Mouse (Mus musculus) midbrain, embryonic 12.5 days (tissue): ENCODE results near the gene Vipr1. TPM values are rescaled to one million over a fixed set of nuclear protein-coding genes. Genes with fewer than 3 reads are reported as not detected.

Experiments used
- ATAC-seq: fragments of 200-750 bp; cut with Nextera tagmentation; 2 replicates; pipeline ENCODE4 v1.8.0; 2017; ENCODE audit warnings: low read depth, moderate TSS enrichment, moderate library complexity; ENCODE audit not compliant: low FRiP score
- H3K27ac ChIP-seq: fragments of 300-500 bp; sonication (generic); replicated peaks from 2 replicates; pipeline ENCODE4 v1.5.1; 2016; ENCODE audit warnings: mild to moderate bottlenecking
- H3K27me3 ChIP-seq: fragments of 300-500 bp; sonication (generic); 2 replicates; pipeline ENCODE4 v1.6.1; 2016; ENCODE audit warnings: mild to moderate bottlenecking
- H3K36me3 ChIP-seq: fragments of 300-500 bp; sonication (generic); 2 replicates; pipeline ENCODE4 v1.6.1; 2016
- H3K4me1 ChIP-seq: fragments of 300-500 bp; sonication (generic); 2 replicates; pipeline ENCODE4 v1.6.1; 2016
- H3K4me2 ChIP-seq: fragments of 300-500 bp; sonication (generic); replicated peaks from 2 replicates; pipeline ENCODE4 v1.6.1; 2016; ENCODE audit warnings: mild to moderate bottlenecking, moderate library complexity
- H3K4me3 ChIP-seq: fragments of 300-500 bp; sonication (generic); 2 replicates; pipeline ENCODE4 v1.5.1; 2016; ENCODE audit warnings: mild to moderate bottlenecking
- H3K9ac ChIP-seq: fragments of 300-500 bp; sonication (generic); replicated peaks from 2 replicates; pipeline ENCODE4 v1.6.1; 2016; ENCODE audit warnings: mild to moderate bottlenecking, moderate library complexity
- H3K9me3 ChIP-seq: fragments of 300-500 bp; sonication (generic); 2 replicates; pipeline ENCODE4 v1.6.1; 2016; ENCODE audit warnings: mild to moderate bottlenecking
- WGBS: fragments of 180-500 bp; shearing (Covaris S2); methylation state at CpG from one replicate; pipeline ENCODE4 v1.1.7; 2016; 5-methylcytosine and 5-hydroxymethylcytosine counted together
- polyA plus RNA-seq: library from polyadenylated mRNA; unstranded; fragments of >200 nt; fragmentation: Nextera tagmentation; extraction: Ambion mirVana; gene quantifications from 2 replicates; pipeline ENCODE4 v1.2.1, GENCODE M21; 2016

The Vipr1 gene
- polyA plus RNA-seq, 1 experiment from 2014 or later, result 0.18 TPM

DNA sequence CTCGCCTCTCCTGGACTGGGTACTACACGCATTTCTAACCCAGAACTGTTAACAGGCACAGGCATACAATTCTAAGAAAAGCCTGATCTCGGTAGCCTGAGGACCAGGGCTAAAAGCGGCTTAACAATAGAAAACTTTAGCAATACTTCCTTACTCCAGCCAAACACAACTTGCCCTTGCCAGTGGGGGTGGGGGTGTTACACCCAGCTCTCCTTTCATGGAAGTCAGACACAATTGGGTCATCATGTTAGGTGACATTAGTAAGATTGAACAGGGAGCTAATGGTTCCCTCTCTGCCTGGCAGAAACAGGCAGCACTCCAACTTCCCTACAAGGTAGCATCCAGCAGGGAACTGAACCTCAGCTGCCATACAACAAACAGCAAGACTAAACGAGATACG lies 33.1 kb upstream of the Vipr1 start:
- Histone ChIP-seq H3K4me1 (no peaks in the 10 kb centered on the region), H3K36me3 (no peaks in the 10 kb centered on the region), H3K4me3 (no peak overlapping the region), H3K27me3 (peaks cover 2% of the 10 kb centered on the region; the same call in 1 of the 2 replicates), H3K9ac (no peak overlapping the region), H3K9me3 (no peaks in the 10 kb centered on the region), H3K27ac (no peak overlapping the region), H3K4me2 (no peak overlapping the region)
- 83% methylated on average over 6 of the region's 6 CpGs for WGBS
- ATAC-seq, result no peak

DNA sequence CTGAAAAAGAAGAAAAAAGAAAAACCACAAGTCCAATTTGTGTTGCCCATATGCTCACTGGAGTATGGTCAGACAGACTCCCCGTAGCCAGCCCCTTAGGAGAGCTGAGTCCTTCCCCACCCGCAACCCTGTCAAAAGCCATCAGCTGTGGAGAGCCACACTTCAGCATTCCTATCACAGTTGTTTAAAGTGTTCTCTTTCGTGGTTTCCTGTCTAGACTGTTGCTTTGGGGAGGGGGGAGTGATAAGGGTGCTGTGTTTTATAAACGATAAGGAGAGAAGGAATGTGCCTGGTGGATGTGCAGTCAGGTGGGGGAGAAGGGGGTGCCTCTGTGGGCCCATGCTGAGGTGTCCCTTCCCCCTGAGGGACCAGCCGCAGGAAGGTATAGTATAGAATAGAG lies 29.3 kb upstream of the Vipr1 start:
- no peak for ATAC-seq
- Histone ChIP-seq H3K27ac (no peak overlapping the region), H3K4me1 (no peaks in the 10 kb centered on the region), H3K9ac (no peak overlapping the region), H3K4me3 (no peak overlapping the region), H3K9me3 (no peaks in the 10 kb centered on the region), H3K4me2 (no peak overlapping the region), H3K27me3 (peaks cover 4% of the 10 kb centered on the region; the same call in 1 of the 2 replicates), H3K36me3 (no peaks in the 10 kb centered on the region)
- 79% methylated on average over 4 of the region's 5 CpGs for WGBS

GRCm38 (mm10) chr9:121614241-121614757 lies 28.2 kb upstream of the Vipr1 start:
- H3K27me3 ChIP-seq, result peaks cover 4% of the 10 kb centered on the region; the same call in 1 of the 2 replicates
- no peak for ATAC-seq

GRCm38 (mm10) chr9:121616471-121616870 lies 26.0 kb upstream of the Vipr1 start:
- 59% methylated on average over 3 of the region's 3 CpGs for WGBS
- Histone ChIP-seq H3K36me3 (no peaks in the 10 kb centered on the region), H3K27me3 (peaks cover 4% of the 10 kb centered on the region; the same call in 1 of the 2 replicates), H3K9ac (no peak overlapping the region), H3K4me3 (no peak overlapping the region), H3K27ac (no peak overlapping the region), H3K9me3 (no peaks in the 10 kb centered on the region), H3K4me1 (no peaks in the 10 kb centered on the region), H3K4me2 (no peak overlapping the region)
- no peak for ATAC-seq

More at GRCm38 (mm10) chr9:121614241-121614757, 28.2 kb upstream of the Vipr1 start:
- H3K27ac ChIP-seq, result no peak overlapping the region
- no peaks in the 10 kb centered on the region for H3K36me3 ChIP-seq
- H3K9ac ChIP-seq, result no peak overlapping the region
- no peaks in the 10 kb centered on the region for H3K9me3 ChIP-seq
- H3K4me3 ChIP-seq, result no peak overlapping the region
- no peak overlapping the region for H3K4me2 ChIP-seq
- no peaks in the 10 kb centered on the region for H3K4me1 ChIP-seq

GRCm38 (mm10) chr9:121619441-121619840 lies 23.1 kb upstream of the Vipr1 start:
- H3K27me3 ChIP-seq, result 0 out of 2 replicates have a peak, but pooled peaks cover 2% of the 10 kb centered on the region
- no peak for ATAC-seq
- no peaks in the 10 kb centered on the region for H3K9me3 ChIP-seq
- no peak overlapping the region for H3K4me2 ChIP-seq
- H3K9ac ChIP-seq, result no peak overlapping the region
- no peak overlapping the region for H3K4me3 ChIP-seq
- WGBS, result 50% methylated on average over 7 of the region's 7 CpGs
- no peak overlapping the region for H3K27ac ChIP-seq
- no peaks in the 10 kb centered on the region for H3K4me1 ChIP-seq
- H3K36me3 ChIP-seq, result no peaks in the 10 kb centered on the region

GRCm38 (mm10) chr9:121623235-121623634 lies 19.3 kb upstream of the Vipr1 start:
- no peaks in the 10 kb centered on the region for H3K36me3 ChIP-seq
- no peak overlapping the region for H3K4me3 ChIP-seq
- 80% methylated on average over 4 of the region's 4 CpGs for WGBS
- ATAC-seq, result no peak
- H3K9me3 ChIP-seq, result no peaks in the 10 kb centered on the region
- no peak overlapping the region for H3K4me2 ChIP-seq
- H3K27me3 ChIP-seq, result no peaks in the 10 kb centered on the region
- no peak overlapping the region for H3K9ac ChIP-seq
- H3K27ac ChIP-seq, result no peak overlapping the region
- H3K4me1 ChIP-seq, result no peaks in the 10 kb centered on the region

DNA sequence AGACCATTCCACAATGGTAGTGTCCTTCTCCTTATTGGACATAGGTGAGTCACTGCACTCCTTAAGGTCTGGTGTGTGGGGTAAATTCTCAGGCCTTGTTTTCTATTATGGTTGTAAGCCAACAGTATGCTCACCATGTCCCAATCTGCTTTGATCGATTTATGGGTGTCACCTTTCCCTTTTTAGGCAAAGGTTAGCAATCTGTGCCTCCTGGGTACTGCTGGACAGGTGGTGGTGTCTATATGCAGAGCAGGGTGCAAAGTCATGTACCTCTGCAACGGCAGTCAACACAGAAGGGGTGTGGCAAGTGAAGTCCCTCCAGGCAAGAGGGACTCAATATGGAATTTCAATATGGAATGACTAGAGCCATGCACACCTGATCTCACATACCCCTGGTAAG lies 17.6 kb upstream of the Vipr1 start:
- no peaks in the 10 kb centered on the region for H3K9me3 ChIP-seq
- no peak overlapping the region for H3K4me2 ChIP-seq
- no peak for ATAC-seq
- H3K36me3 ChIP-seq, result no peaks in the 10 kb centered on the region
- no peak overlapping the region for H3K4me3 ChIP-seq
- no peak overlapping the region for H3K27ac ChIP-seq
- H3K9ac ChIP-seq, result no peak overlapping the region
- no peaks in the 10 kb centered on the region for H3K4me1 ChIP-seq
- 94% methylated on average over 2 of the region's 2 CpGs for WGBS
- no peaks in the 10 kb centered on the region for H3K27me3 ChIP-seq

GRCm38 (mm10) chr9:121630627-121631026 lies 11.9 kb upstream of the Vipr1 start:
- no peak overlapping the region for H3K4me2 ChIP-seq
- WGBS, result 83% methylated on average over 1 of the region's 1 CpGs
- no peak overlapping the region for H3K27ac ChIP-seq
- ATAC-seq, result no peak
- no peaks in the 10 kb centered on the region for H3K36me3 ChIP-seq
- H3K27me3 ChIP-seq, result 0 out of 2 replicates have a peak, but pooled peaks cover 3% of the 10 kb centered on the region
- no peak overlapping the region for H3K4me3 ChIP-seq
- H3K9me3 ChIP-seq, result no peaks in the 10 kb centered on the region
- H3K4me1 ChIP-seq, result no peaks in the 10 kb centered on the region
- H3K9ac ChIP-seq, result no peak overlapping the region

- Histone ChIP-seq H3K27me3 (0 out of 2 replicates have a peak, but pooled peaks cover 5% of the 10 kb centered on the region), H3K36me3 (no peaks in the 10 kb centered on the region), H3K9me3 (no peaks in the 10 kb centered on the region), H3K4me1 (no peaks in the 10 kb centered on the region), H3K27ac (no peak overlapping the region), H3K4me2 (no peak overlapping the region), H3K4me3 (no peak overlapping the region), H3K9ac (no peak overlapping the region)
- WGBS, result 78% methylated on average over 4 of the region's 4 CpGs
- ATAC-seq, result no peak
These were observed 10.6 kb upstream of the Vipr1 start for GRCm38 (mm10) chr9:121631946-121632345.

DNA sequence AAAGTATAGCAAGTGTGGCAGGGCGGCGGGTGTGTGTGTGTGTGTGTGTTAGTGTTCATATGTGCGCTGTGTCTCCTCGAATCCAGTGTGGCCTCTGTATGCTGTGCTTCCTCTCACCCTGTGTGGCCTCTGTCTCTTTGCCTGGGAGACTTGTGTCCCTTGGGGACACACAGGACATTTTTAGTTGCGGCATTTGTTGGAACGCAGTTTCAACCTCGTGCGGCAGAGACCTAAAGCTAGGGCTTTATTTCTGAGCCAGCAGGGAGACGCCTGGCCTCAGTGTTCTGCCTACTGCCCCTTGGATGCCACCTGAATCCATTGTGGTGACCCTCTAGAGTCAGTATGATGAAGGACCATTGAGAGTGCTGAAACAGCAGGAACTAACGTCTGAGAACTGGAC lies 9.6 kb upstream of the Vipr1 start:
- H3K36me3 ChIP-seq, result no peaks in the 10 kb centered on the region
- no peak overlapping the region for H3K9ac ChIP-seq
- no peak for ATAC-seq
- peaks cover 13% of the 10 kb centered on the region for H3K27me3 ChIP-seq
- H3K27ac ChIP-seq, result no peak overlapping the region
- H3K9me3 ChIP-seq, result no peaks in the 10 kb centered on the region
- no peaks in the 10 kb centered on the region for H3K4me1 ChIP-seq
- H3K4me3 ChIP-seq, result no peak overlapping the region
- 86% methylated on average over 10 of the region's 10 CpGs for WGBS
- no peak overlapping the region for H3K4me2 ChIP-seq

GRCm38 (mm10) chr9:121633306-121633705 lies 9.2 kb upstream of the Vipr1 start:
- no peak overlapping the region for H3K4me2 ChIP-seq
- H3K27me3 ChIP-seq, result peaks cover 14% of the 10 kb centered on the region
- 87% methylated on average over 6 of the region's 6 CpGs for WGBS
- no peak for ATAC-seq
- no peak overlapping the region for H3K9ac ChIP-seq
- no peaks in the 10 kb centered on the region for H3K4me1 ChIP-seq
- no peaks in the 10 kb centered on the region for H3K36me3 ChIP-seq
- H3K27ac ChIP-seq, result no peak overlapping the region
- no peak overlapping the region for H3K4me3 ChIP-seq
- no peaks in the 10 kb centered on the region for H3K9me3 ChIP-seq

GRCm38 (mm10) chr9:121635835-121636576 lies 6.5 kb upstream of the Vipr1 start:
- no peak overlapping the region for H3K4me2 ChIP-seq
- no peaks in the 10 kb centered on the region for H3K36me3 ChIP-seq
- no peak overlapping the region for H3K4me3 ChIP-seq
- no peak for ATAC-seq
- WGBS, result 57% methylated on average over 7 of the region's 7 CpGs
- H3K9ac ChIP-seq, result no peak overlapping the region
- H3K4me1 ChIP-seq, result no peaks in the 10 kb centered on the region
- peaks cover 40% of the 10 kb centered on the region for H3K27me3 ChIP-seq
- H3K27ac ChIP-seq, result no peak overlapping the region
- no peaks in the 10 kb centered on the region for H3K9me3 ChIP-seq
